Mouse (Mus musculus): ENCODE results near the gene Dzank1.

Gene Dzank1

DNA sequence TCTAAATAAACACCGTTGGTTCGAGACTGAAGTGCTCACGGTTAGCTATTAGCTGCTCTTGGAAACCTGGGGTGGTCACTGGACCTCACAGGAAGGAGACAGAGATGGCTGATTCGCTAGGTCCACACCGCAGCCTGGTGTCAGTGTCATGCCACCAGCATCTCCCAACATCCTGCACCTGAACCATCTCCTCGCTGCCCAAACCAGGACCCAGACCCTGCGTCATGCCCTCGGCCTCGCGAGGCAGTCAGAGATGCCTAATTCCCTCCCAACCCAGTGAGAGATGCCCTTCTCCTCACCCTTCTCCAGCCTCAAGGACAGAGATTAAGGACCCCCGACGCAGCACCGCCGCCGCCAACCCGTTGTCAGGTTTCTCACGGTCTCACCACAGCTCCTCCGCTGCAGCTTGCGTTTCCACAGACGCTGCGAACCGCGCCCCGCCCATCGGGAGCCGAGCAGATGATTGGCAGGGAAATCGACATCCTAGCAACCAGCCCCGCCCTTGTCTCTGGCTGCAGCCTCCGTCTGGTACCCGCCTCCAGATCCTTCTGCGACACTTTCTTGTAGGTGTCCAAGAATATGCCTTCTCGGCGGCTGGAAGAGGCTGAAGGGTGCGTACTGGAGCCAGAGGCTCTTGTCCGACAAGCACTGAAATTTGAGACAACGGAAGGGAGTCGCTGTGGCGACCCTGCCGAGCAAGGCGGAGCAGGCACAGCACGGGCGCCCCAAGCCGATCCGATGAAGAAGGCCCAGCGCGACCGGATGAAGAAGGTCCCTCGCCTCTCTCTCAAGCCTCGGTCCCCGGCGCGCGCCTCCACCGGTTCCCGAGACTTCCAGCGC is at the start of gene Dzank1, which contains the start of gene Polr3f:
Dzank1 (minus strand) TSS at position 434 of the 840 bp plus-strand sequence.
Polr3f (plus strand) TSS at position 738 of the 840 bp plus-strand sequence.
- peak; percentile 91 for DNase-seq (ENCODE audit: extremely low spot score, low read depth, low spot score)

DNA sequence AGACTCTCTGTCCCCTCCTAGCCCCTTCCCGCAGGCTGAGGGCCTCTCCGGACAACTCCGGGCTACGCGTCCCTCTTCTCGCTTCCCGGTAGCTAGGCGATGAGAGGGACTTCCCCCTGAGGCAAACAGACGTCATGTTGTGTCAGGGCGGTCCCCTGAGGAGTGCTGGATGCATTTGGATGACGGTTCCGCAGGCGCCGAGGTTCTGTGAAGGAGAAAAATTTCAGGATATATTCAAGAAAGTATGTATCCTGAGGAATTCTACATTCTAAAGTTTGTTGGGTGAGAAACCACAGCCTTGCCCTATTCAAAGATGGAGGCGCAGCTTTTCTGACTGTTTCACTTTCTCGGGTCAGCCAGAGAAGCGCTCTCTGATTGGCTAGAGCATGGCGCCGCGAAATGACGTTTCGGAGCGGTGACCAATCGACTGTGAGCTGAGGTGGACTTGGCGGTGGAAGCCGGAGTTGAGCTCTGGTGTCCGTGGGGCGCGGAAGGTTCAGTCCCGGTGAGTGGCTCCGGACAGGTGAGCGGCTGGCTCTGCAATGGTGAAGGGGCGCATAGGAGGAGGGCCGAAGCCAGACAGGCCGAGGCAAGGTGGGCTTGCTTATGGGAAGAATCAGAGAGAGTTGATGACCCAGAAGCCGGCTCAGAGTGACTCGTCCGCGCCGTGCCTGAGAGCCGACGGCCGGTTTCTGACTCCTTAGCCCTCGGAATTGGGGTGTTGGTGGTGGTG is 28.8 kb upstream of the Dzank1 start, which contains the start of gene Sec23b:
Sec23b (plus strand) TSS at position 410 of the 733 bp plus-strand sequence.
- peak; percentile 95 for DNase-seq (ENCODE audit: extremely low spot score, low read depth, low spot score)

DNA sequence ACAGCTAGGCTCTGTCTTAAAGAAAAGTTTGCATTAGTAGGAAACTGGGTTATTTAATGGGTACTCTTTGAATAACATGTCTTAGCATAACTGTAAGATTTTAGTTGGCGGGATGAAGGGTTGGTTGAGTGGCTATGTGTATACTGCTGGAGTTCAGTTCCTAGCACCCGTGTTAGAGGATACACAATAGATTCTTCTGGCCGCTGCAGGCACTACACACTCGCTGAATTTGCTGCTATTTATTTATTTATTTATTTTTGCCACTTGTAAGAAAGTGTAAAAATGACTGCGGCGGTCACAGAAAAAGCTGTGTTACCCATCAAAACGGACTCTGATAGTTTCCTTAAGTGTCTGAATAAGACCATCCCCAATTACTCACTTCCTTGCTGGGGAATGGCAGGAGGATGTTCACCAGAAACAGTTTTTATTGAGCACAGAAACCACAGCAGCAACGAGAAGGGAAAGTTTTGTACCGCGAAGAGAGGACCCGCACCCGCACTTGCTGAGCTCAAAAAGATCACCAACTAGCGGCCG is 28.1 kb upstream of the Dzank1 start:
- peak; percentile 12 for DNase-seq (ENCODE audit: extremely low spot score, low read depth, low spot score)

DNA sequence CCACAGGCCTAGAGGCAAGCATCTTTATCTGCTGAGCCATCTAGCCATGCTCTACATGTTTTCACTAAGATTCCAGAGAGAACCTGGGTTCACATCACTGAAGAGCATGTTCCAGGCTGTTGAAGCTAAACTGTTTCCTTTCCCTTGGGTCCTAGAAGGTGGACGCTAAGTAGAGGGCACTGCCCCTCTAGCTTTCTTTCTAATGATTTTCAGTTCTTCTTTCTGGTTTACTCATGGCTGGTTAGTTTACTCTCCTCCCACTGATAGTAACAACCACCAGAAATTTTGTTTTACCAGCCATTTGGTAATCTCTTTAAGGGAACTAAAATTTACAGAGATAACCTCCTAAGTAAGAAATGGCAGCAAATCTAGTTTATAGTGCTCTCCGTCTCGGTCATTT is 26.7 kb upstream of the Dzank1 start:
- no peak for DNase-seq (ENCODE audit: extremely low spot score, low read depth, low spot score)

DNA sequence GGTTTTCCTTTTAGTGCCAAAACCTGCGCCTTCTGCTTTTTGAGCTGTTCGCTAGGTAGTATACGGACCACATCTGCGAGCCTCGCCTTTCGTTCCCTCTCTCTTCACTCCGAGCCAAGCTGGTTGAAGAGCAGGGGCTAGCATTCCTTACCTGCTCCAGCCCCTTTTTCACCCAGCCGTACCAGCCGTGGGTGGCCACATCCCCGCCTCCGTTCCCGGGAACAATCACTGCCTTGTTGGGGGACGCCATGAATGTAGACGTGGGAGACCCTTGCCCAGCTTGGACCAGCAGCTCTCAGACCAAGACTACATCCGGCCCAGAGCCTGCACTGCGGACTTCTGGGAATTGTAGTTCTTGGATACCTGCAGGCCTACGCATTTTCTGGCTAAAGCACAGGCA is 23.3 kb upstream of the Dzank1 start, which contains the start of gene Rbbp9:
Rbbp9 (minus strand) TSS at position 341 of the 400 bp plus-strand sequence.
- peak; percentile 73 for DNase-seq (ENCODE audit: extremely low spot score, low read depth, low spot score)

DNA sequence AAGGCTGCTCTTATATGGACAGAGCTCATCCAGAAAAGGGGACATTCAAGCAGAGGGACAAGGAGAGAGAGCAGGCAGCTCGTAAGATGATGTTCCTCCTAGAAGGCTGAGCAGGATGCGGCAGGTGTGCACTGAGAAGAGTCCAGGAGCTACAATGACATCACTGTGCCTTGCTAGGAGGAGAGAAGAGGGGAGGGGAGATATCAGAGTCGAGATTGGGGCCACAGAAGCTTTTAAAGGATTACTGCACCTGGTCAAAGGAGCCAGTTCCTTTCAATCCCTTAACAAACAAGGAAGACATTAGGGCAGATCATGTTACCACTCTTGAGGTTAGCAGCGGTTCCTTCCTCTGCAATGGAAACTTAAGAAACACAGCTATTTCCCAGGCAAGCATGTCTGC is 20.3 kb upstream of the Dzank1 start:
- DNase-seq (ENCODE audit: extremely low spot score, low read depth, low spot score): no peak

DNA sequence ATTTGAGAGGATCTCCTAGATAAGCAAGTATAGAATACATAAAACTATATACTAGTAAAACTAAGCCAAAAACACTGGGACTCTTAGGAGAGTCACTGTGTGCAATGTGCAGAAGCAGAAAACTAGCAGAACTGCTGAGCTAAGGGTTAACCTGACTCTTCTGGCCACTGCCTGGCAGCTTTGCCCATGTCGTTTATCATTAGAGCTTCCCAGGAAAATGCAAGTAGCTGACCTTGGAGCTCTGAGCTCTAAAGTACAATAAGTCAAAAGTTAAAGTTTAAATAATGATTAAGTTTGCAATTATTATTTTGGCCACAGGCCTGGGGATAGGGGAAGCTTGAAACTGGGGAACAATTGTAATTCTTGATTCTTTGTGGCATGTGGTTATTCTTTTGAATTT is 18.3 kb upstream of the Dzank1 start:
- no peak for DNase-seq (ENCODE audit: extremely low spot score, low read depth, low spot score)

DNA sequence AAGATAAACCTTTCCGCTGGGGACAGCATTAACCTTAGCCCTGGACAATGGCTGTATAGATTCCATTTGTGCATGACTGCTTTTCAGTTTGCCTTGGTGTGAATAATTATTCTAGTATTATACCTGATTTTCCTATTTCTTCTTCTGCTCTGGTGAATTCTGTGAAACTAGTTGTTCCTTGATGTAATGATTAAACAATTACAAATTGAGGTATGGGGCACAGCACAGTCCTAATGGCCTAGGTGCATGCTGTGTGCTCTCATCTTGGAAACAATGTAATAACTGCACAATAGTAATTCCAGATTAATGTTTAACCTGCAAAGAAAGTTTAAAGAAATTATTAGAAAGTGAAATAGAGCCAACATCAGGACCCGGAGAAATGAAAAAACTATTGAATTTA is 17.8 kb upstream of the Dzank1 start:
- DNase-seq (ENCODE audit: extremely low spot score, low read depth, low spot score): no peak

DNA sequence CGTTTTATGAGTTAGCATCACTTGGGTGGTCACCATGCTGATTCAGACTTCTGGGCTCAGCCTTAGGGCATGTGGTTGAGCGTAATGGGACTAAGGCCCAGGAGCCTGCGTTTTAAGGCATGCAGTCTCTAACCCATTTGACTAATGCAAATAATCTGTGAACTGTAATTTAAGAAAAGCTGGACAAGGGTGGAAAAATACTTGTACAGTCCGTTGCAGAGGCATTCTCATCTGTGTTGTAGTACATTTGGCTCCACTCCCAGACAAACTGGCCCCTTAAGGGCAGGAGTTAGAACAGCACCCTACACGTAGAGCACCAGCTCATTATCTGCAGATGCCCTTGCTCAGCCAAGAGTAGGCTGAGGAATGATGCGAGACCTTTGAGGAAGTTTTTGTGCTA is 17.4 kb upstream of the Dzank1 start:
- no peak for DNase-seq (ENCODE audit: extremely low spot score, low read depth, low spot score)

DNA sequence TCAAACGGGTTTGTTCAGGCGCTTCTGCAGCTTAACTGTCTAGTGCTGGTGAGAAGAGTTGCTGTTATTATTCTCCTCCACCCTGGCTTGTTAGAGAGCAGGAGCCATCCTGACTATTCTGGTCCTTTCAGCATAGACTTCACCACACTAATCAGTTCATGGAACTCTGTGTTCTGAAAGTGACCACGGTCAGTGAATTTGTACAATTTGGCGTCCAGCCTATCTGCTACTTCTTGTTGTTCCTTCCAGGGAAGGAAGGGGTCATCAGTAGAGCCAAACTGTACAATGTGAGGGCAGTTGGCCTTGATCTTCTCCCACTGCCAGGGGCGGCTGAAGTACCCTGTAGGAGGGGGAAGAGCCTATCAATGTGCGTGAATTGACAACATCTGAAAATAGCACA is 16.5 kb upstream of the Dzank1 start:
- no peak for DNase-seq (ENCODE audit: extremely low spot score, low read depth, low spot score)

DNA sequence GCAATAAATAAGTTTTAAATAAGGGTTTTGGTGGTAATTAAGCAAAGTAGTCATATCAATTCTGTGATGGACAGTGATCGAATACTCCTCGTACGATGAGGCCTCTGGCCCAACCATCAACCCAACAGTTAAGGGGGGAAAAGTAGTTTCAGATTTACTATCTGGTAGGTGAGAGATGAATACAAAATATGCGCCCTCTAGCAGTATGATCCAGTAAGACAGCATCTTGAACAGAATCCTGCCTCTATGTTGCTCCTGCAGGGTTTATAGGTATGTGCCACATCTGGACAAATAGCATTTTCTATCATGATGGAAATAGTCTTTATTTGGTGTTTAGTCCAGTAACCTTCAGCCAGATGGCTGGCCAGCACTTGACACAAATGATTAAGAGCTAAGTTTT is 14.0 kb upstream of the Dzank1 start:
- DNase-seq (ENCODE audit: extremely low spot score, low read depth, low spot score): no peak

DNA sequence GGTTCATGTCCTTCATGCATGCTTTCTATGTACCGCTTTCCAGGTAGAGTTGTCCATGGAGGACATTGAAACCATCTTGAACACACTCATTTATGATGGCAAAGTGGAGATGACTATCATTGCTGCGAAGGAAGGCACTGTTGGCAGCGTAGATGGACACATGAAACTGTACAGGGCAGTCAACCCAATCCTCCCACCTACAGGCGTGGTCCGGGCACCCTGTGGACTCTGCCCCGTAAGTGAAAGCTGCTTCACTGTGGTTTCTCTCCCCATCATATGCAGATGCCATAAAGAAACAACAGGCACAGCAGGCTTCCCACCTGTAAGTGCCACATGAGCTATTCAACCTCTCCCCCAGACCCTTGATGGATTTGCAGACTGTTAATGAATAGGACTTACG is 9.9 kb upstream of the Dzank1 start:
- DNase-seq (ENCODE audit: extremely low spot score, low read depth, low spot score): no peak

DNA sequence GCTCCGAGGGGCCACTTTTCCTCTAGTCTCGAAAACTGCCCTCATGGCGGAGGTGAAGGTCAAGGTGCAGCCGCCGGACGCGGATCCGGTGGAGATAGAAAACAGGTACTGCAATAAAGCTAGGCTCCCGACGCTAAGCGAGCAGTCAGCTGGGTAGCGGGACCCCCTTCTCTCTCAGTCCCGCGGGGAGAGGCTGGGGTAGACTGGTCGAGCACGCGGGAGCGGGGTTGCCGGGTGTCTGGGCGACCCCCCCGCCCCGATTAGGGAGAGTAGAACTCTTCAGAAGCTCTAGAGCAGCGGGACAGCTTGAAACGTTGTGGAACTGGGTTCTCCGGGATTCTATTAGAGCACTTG is 584 bp upstream of the Dzank1 start:
- no peak for DNase-seq (ENCODE audit: extremely low spot score, low read depth, low spot score)

DNA sequence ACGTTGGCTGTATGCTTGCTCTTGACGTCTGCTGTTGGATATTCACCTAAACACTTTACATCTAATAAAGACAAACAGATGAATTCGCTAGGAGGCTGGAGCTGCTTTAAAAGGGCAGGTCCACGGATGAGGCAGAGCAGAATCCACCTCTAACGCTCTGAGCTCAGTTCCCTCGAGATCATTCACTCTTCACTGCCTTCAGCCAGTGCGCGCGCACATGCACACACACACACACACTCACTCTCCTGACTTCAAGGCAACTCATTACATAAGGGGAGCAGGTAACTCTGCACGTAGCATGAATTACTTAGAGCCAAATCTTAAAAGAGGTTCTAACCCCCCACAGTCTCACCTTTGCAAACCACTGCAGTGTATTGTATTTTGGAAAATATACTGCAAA is 1.4 kb downstream of the Dzank1 start:
- DNase-seq (ENCODE audit: extremely low spot score, low read depth, low spot score): no peak

DNA sequence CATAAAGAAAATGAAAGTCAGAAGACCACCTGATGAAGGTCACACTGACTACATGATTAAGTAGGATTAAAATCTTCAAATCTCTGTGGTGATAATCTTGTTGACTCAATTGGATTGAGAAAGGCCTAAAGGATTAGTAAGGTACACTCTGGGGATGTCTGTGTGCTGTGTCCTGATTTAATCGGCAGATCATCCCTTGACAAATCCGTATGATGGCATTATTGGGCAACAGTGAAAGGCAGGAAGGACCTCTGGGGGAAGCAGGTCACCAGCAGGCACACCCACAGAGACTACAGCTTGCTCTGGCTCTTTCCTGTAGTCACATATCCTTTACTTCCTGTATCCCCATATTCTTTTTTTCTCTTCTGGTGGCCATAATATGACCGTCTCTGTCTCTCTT is 7.4 kb downstream of the Dzank1 start:
- no peak for DNase-seq (ENCODE audit: extremely low spot score, low read depth, low spot score)

DNA sequence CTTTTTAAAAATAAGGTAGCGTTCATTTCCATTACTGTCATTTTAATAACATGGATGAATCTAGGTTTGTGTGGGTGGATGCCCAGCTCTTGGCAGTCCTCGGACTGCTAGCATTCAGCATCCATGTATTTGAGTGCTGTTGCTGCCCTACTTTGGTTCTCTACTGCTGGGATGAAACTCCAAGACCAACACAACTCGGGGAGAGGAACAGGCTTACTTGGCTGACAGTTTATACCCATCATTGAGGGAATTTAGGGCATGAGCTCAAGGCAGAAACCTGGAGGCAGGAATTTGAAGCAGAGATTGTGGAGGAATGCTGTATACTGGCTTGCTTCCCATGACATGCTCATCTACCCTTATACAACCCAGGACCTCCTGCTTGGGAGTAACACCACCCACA is 12.6 kb downstream of the Dzank1 start:
- no peak for DNase-seq (ENCODE audit: extremely low spot score, low read depth, low spot score)

DNA sequence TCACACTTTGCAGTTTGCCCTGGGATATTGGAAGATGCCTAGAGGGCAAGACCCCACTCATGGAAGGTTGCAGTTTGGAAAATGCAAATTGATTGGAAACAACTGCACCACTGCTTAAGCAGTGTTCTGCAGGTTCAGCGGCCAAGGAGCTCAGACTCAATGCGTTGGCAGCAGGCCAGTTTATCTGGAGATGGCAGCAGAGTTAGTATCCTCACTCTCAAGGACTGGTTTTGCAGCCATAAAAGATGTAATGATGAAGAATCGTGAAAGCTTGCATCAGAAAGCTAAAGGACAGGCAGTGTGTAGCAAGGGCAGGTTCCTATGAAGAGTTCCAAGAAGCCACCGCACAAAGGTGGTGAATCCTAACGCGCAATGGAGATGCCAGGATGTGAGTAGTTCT is 25.1 kb downstream of the Dzank1 start:
- no peak for DNase-seq (ENCODE audit: extremely low spot score, low read depth, low spot score)

DNA sequence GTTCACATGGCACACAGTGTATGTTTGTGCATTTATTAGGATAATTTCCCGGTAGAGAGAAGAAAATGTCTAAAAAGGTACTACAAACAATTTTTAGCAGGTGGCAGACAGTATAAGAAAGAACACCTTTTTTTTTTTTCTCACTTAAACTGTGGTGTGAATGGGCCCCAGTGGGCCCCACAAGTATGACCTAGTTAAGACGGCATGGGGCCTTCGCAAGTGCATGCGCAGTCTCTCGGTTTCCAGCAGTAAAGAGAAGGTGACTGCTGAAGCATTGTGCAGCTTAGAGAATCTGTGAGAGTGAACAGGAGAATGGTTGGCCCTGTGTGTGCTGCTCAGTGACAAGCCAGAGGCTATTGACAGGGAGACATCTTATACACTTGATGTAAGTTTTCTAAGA is 37.9 kb downstream of the Dzank1 start:
- DNase-seq (ENCODE audit: extremely low spot score, low read depth, low spot score): no peak

DNA sequence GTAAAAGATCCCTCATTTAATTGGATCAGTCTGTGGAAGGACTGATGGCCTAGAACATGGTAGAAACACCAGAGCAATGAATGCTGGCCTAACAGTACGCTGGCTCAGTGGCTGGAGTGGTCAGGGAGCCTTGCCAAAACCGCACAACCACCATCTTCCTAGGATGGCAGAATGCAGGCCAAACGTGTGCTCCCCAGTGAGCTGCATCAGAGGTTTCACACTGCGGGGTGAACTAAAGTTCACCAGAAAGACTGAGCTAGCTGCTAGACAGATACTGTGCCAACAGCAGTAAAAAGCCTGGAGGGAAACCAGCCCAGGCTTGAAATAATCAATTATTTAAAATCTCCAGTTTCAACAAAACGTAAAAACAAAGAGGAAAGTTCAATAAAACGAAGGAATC is 39.7 kb downstream of the Dzank1 start:
- no peak for DNase-seq (ENCODE audit: extremely low spot score, low read depth, low spot score)

DNA sequence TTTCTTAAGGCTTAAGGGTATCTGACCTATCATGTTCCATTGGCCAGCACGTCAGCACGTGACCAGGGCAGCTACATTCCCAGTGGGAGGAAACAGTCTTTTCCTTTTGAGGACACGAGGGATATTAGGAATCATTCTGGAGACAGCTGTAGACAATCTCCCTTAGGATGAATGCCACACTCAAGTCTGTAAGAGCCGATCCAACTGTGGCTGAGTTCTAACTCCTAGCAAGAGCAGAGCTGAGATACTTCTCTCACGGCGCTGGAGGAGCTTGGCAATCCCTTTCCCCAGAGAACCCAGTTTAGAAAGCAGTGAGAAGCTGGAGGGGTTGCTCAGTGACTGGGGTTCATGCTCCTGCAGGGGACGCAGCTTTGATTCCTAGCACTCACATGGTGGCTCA is 41.8 kb downstream of the Dzank1 start:
- no peak for DNase-seq (ENCODE audit: extremely low spot score, low read depth, low spot score)

DNA sequence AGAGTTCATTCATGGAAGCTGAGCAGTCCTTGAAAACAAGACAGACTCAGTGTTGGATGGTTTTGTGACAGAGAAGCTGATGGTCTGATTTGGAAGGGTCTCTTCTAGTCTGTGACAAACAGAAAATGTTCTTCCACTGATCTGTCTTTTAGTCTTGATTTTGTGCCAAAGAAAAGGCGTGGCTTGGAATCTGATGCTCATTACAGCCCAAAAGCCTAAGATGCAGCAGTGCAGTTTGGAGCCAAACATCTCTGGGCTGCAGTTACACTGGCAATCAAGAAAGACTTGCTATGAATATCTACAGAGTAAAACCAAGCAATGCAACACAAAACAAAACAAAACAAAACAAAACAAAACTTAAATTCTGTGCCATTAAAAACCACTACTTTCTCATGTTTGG is 43.1 kb downstream of the Dzank1 start:
- no peak for DNase-seq (ENCODE audit: extremely low spot score, low read depth, low spot score)

DNA sequence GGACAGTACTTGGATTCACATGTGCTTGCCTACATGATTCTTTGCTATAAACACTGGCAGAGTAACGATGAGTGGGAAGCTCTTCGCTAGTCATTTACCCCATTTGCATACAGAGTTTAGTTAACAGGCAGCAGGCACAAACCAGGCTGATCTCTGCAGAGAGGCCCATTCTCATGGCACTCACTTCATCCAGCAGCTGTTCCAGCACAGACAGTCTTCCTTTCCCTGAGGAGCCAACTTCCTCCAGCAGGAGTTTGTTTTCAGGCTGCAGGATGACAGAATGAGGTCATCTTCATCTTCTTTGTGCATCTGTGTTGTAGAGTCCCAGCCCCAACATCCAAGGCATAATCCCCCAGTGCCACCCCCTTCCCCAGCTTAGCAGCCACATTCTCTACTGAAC is 47.8 kb downstream of the Dzank1 start:
- no peak for DNase-seq (ENCODE audit: extremely low spot score, low read depth, low spot score)

Measured in hindlimb bud, embryonic 11.5 days (tissue).